Mouse (Mus musculus) olfactory bulb, adult 2 months (tissue): ENCODE data around the gene Tcf7l2. TPM values are rescaled to one million over a fixed set of nuclear protein-coding genes. Genes with fewer than 3 reads are reported as not detected.

Experiments used
- H3K27ac ChIP-seq: fragments of 200-500 bp; 2 replicates; pipeline ENCODE4 v1.5.1; 2012; ENCODE audit warnings: low read depth, low read length; ENCODE audit not compliant: insufficient read depth
- H3K4me1 ChIP-seq: fragments of 200-500 bp; 2 replicates; pipeline ENCODE4 v1.6.1; 2012; ENCODE audit warnings: low read length; ENCODE audit not compliant: control insufficient read depth, insufficient read depth
- H3K4me3 ChIP-seq: fragments of 200-500 bp; 2 replicates; pipeline ENCODE4 v1.5.1; 2012; ENCODE audit warnings: mild to moderate bottlenecking, low read depth, low read length, moderate library complexity; ENCODE audit not compliant: insufficient read depth
- CTCF ChIP-seq: fragments of 200-500 bp; IDR thresholded peaks from 2 replicates; pipeline ENCODE4 v1.5.1; 2012; ENCODE audit warnings: low read depth, mild to moderate bottlenecking, low read length, moderate library complexity; ENCODE audit not compliant: insufficient read depth
- POLR2A ChIP-seq: fragments of 200-500 bp; IDR thresholded peaks from 2 replicates; pipeline ENCODE4 v1.6.1; 2012; ENCODE audit warnings: mild to moderate bottlenecking, low read depth, low read length, moderate library complexity; ENCODE audit not compliant: insufficient read depth
- WGBS: fragments of 180-500 bp; shearing (Covaris S2); methylation state at CpG from one replicate; pipeline ENCODE4 v1.1.7; 2018; 5-methylcytosine and 5-hydroxymethylcytosine counted together
- polyA plus RNA-seq: library from polyadenylated mRNA; stranded (reverse); fragments of >200 nt; gene quantifications from 2 replicates; pipeline ENCODE4 v1.2.4, GENCODE M21; 2012; ENCODE audit warnings: low replicate concordance; ENCODE audit not compliant: missing spikeins, insufficient read depth, insufficient read length

The Tcf7l2 gene
- polyA plus RNA-seq, 1 experiment = not detected

DNA sequence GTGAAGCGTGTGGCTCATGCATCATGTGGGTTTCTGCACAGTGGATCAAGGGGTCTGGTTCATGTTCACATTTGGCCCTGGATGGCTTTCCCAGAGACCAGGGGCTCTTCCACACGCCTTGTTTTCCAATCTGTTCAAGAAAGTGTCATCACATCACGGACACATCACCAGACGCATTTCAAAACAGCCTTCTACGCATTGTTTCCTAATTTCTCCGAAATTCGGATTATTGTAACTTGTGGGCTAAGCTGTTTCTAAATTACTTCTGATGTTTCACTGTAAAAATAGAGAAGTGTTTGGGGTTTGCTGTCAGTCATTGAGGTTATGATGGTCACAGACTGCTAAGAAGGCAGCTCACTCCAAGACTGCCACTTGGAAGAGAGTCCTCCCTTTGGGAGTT, 78.6 kb downstream of the Tcf7l2 start:
- WGBS = 97% methylated on average over 7 of the region's 7 CpGs
- Histone ChIP-seq H3K27ac (no peak overlapping the region), H3K4me1 (peaks cover 2% of the 10 kb centered on the region; the same call in 1 of the 2 replicates), H3K4me3 (no peak overlapping the region)
- TF ChIP-seq POLR2A (no peak), CTCF (no peak)

DNA sequence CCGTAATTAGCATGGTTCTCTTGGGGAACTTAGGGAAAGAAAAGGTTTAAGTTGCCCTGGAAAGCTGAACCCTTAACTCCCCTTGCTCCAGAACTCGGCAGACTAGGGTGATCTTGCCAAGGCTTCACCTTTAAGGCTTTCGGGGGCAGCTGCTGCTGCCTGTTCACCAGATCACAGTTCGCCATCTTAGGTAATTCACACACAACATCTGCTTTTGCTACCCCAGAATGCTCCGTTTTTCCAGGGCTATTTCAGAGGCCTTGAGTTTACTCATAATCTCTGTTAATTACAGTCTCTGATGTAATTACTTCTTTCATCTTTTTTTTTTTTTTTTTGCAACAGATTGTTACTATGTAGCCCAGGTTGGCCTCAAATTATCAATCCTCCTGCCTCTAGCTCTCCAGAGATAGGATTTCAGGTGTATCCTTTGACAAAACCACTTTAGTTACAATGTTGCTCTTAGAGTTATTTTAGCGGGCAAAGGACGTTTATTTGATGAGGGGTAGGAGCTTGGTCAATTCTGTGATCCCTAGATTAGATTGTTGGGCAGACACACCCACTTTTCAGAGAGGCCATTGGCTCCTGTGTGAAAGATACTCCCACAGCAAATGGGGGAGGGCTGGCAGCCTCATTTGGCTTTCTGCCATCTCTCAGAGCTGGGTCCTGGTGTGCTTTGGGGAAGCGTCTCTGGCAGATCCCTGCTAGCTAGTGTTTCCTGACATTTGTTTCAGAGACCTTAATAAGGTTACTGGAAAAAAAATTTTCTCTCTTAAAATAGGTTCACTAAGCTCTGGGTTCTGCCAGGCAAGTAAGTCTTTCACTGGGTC, 83.6 kb downstream of the Tcf7l2 start:
- H3K4me3 ChIP-seq = no peak overlapping the region
- WGBS = 77% methylated on average over 8 of the region's 8 CpGs
- peaks cover 4% of the 10 kb centered on the region; the same call in 1 of the 2 replicates for H3K4me1 ChIP-seq
- no peak for TF ChIP-seq POLR2A
- no peak for TF ChIP-seq CTCF
- H3K27ac ChIP-seq = no peak overlapping the region

DNA sequence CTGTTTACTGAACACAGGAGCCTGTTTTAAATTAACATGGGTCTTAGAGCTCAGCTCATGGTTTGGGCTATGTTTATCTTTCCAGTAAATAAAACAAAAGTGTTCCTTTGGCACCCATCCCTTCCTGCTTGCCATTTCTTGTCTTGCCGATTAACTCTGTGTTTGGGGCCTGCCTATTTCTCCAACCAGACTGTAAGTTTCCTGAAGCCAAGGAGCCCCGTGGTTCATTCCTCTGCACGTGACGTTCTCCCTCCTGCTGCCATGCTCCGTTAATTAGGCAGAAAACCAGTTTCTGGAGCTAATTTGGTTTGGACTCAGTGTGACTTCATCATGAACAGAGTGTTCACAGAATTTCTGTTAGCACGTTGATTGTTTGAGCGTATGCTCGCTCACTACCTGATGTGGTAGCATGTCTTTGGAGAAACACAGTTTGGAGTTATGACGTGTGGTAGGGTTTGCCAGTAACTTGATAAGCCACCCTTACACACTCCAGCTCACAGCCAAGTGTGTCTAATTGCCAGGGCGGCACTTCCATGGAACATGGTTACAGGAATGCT, 84.4 kb downstream of the Tcf7l2 start:
- H3K27ac ChIP-seq = no peak overlapping the region
- 64% methylated on average over 10 of the region's 10 CpGs for WGBS
- no peak overlapping the region for H3K4me3 ChIP-seq

DNA sequence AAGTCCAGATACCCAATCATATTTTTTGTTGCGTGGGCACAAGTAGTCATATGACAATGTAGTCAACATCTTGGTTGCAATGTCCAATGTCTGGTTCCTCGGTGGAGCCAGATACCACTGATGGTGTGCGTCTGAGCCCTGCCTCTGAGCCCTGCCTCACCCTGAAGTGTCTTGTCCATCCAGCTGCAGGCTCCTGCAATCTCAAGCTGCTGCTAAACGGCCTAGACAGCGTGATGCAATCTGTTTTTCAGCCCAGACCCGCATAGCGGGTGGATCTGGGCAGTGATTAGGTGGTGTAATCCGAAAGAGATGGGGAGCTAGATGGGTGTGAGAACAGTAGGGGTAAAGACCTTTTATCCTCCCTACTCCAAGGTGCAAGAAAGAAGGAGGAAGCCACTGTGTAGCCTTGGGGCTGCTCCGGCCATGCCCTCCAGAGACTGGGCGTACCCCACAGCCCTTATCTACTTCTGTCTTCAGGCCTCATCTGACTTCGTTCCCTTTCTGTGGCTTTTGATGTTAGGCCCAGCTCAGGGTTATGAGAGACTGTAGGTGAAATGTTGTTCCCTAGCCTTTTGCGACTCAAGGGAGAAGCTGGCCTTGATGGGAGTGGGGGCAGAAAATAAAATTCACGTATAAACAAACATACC, 86.1 kb downstream of the Tcf7l2 start:
- H3K4me1 ChIP-seq = peaks cover 4% of the 10 kb centered on the region; the same call in 1 of the 2 replicates
- 90% methylated on average over 13 of the region's 13 CpGs for WGBS
- no peak overlapping the region for H3K27ac ChIP-seq
- no peak overlapping the region for H3K4me3 ChIP-seq
- TF ChIP-seq CTCF (no peak), POLR2A (no peak)

More for the DNA sequence above, 84.4 kb downstream of the Tcf7l2 start:
- TF ChIP-seq POLR2A (no peak), CTCF (no peak)
- H3K4me1 ChIP-seq = peaks cover 4% of the 10 kb centered on the region; the same call in 1 of the 2 replicates

DNA sequence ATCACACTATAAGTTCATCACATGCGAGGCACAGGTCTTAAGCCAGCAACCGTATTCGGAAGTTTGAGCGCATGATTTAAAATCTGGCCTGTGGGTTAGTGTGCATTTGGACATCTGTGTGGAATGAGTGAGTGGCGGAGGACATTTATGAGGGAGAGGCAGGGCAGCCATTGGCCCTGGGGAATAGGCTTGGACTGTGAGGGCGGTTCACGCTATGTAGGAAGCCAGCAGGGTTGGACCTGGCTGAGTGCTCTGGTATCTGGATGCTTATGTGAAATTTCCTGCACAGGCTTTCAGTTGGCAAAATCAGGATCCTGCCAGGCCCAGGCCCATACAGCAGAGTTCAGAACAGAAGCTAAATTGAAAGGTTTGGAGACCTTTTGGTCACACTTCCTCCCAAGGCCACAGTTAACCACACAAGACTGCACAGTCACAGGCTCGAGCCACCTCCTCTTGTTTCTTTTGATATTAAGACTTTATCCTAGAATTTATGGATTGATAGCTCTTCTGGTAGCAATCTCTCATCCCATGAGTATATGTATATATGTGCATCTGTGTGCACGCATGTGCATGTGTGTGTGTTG, 89.4 kb downstream of the Tcf7l2 start:
- 94% methylated on average over 9 of the region's 9 CpGs for WGBS
- H3K27ac ChIP-seq = no peak overlapping the region
- H3K4me1 ChIP-seq = no peaks in the 10 kb centered on the region
- H3K4me3 ChIP-seq = no peak overlapping the region
- TF ChIP-seq POLR2A (no peak), CTCF (no peak)

DNA sequence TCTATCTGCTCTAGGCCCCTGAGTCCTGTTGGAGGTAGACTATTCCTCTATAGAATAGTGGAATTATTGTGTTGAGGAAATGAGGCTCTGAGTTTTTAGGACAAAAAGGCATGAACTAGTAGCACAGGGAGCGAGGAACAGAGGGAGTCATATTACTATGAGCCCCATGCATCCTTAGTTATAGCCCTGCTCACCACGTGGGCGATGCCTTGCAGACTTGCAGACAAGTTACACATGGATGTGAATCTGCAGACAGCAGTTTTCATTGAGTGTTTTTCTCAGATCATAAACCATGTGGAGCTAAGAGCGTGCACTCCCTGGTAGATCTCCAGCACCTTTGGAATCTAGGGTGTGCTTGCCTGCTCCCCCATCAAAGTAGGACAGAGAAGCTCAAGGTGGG, 90.5 kb downstream of the Tcf7l2 start:
- Histone ChIP-seq H3K4me3 (no peak overlapping the region), H3K4me1 (no peaks in the 10 kb centered on the region), H3K27ac (no peak overlapping the region)
- TF ChIP-seq CTCF (no peak), POLR2A (no peak)
- 96% methylated on average over 4 of the region's 4 CpGs for WGBS

DNA sequence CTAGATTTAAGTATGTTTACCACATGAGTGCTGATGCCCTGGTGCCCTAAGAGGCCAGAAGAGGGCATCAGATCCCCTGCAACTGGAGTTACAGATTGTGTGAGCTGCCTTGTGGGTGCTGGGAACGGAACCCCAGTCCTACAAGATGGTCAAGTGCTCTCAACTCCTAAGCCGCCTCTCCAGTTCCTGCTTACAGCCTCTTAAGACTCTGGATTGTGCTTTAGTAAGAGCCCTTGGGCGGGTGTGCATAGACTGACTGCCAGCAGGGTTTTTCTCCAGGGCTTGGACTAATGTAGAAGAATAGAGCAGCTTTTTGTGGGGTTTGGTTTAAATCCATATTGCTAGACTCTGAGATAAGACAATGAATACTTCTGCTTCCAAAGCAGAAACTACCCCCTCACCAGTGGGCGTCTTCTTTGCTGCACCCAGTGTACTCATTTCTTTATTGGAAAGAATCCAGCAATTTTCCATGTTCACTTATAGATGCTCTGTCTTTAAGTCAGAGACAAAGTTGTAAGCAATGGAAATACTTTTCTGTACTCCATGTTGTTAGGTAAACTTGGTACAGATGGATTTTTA, 92.3 kb downstream of the Tcf7l2 start:
- no peak overlapping the region for H3K27ac ChIP-seq
- H3K4me3 ChIP-seq = no peak overlapping the region
- no peak for TF ChIP-seq CTCF
- TF ChIP-seq POLR2A = no peak
- WGBS = 84% methylated on average over 4 of the region's 4 CpGs
- peaks cover 2% of the 10 kb centered on the region; the same call in 1 of the 2 replicates for H3K4me1 ChIP-seq

DNA sequence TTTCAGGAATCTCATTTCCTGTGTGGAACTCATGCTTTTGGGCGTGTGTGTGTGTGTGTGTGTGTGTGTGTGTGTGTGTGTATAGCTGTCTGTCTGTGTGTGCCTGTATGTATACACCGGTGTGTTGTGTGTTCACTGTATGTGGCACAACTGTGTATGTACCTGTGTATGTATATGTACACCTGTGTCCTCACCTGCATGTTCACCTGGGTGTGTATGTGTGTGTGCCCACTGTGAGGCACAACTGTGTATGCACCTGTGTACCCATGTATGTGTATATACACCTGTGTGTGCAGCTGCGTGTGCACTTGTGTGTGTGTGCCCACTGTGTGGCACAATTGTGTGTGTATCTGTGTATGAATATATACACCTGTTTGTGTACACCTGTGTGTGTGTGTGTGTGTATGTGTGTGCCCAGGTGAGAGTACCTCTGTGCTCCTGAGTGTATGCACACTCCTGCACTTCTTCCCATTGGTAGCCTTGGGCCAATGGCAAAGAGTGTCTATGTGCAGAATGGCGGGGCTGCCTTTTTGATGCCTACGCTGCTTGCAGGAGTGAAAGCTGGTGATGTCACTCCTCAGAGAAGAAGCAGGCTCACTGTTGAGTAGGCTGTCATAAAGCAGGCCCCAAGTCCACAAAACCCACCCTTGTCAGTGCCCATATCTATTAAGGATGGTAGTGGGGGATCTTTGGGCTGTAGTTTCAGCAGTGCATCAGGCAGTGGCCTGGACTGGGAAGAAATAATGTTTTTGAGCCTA, 95.5 kb downstream of the Tcf7l2 start:
- H3K4me1 ChIP-seq = peaks cover 4% of the 10 kb centered on the region; the same call in 1 of the 2 replicates
- 84% methylated on average over 5 of the region's 5 CpGs for WGBS
- TF ChIP-seq CTCF (no peak), POLR2A (no peak)
- H3K4me3 ChIP-seq = no peak overlapping the region
- H3K27ac ChIP-seq = no peak overlapping the region
